ENCODE assay signal across 23 mouse cellular contexts in genomic region chrX:13720296-13720829, GRCm38 (mm10). TPM values are rescaled to one million over a fixed set of nuclear protein-coding genes. Genes with fewer than 3 reads are reported as not detected.
DNase-seq lines count a peak whose midpoint lies in the region; ATAC-seq and TF ChIP-seq lines count a peak whose summit lies in the region.
"Had no signal": no experiment of that assay in that cellular context is flagged by ENCODE, and none has a peak within 500 bp of the region (broad histone marks: within the 10 kb centered on the region; RNA-seq: fewer than 3 reads in every experiment).

No protein-coding gene starts in this region.

- DNase-seq in heart, postnatal 0 days (ENCODE audit: low spot score): peak; percentile 15
- DNase-seq in lung, postnatal 14 days: no peak
- DNase-seq in gastrocnemius, adult 8-10 months (ENCODE audit: low spot score in 2 of 2): no peak
- DNase-seq: adrenal gland, postnatal 14 days; cerebellum, postnatal 14 days; heart, adult 11 months; thymus, postnatal 25 days had no signal

- no peaks in the 10 kb centered on the region for H3K36me3 ChIP-seq in heart, postnatal 0 days (replicated peaks; ENCODE audit: control insufficient read depth, insufficient read depth, low read length)
- no peaks in the 10 kb centered on the region for H3K36me3 ChIP-seq in heart, embryonic 12.5 days
- H3K36me3 ChIP-seq in lung, embryonic 15.5 days: no peaks in the 10 kb centered on the region
- H3K36me3 ChIP-seq: forebrain, embryonic 10.5 days; intestine, embryonic 15.5 days; liver, embryonic 15.5 days; midbrain, embryonic 15.5 days had no signal

- no peak for TF ChIP-seq CTCF in heart, postnatal 0 days (IDR thresholded peaks at IDR 0.05; ENCODE audit: low read depth)

- H3K4me3 ChIP-seq in heart, postnatal 0 days (ENCODE audit: low read depth, low read length): no peak overlapping the region
- H3K4me3 ChIP-seq in heart, embryonic 12.5 days: no peak overlapping the region
- no peak overlapping the region for H3K4me3 ChIP-seq in lung, embryonic 15.5 days
- H3K4me3 ChIP-seq: forebrain, embryonic 10.5 days; intestine, embryonic 15.5 days; liver, embryonic 15.5 days; midbrain, embryonic 15.5 days; myocyte had no signal

- no peak overlapping the region for H3K4me2 ChIP-seq in heart, postnatal 0 days (ENCODE audit: low read depth, low read length)
- H3K4me2 ChIP-seq in heart, embryonic 12.5 days: no peak overlapping the region
- no peak overlapping the region for H3K4me2 ChIP-seq in lung, embryonic 15.5 days
- H3K4me2 ChIP-seq: hindbrain, embryonic 14.5 days; intestine, embryonic 15.5 days; liver, embryonic 15.5 days; midbrain, embryonic 15.5 days had no signal

- 38% methylated on average over 7 of the region's 7 CpGs for WGBS in heart, postnatal 0 days
- 40% methylated on average over 7 of the region's 7 CpGs for whole genome bisulfite sequencing in heart, embryonic 12.5 days
- WGBS in lung, embryonic 15.5 days: 43% methylated on average over 7 of the region's 7 CpGs

- H3K4me1 ChIP-seq in heart, postnatal 0 days (ENCODE audit: control insufficient read depth, insufficient read depth): no peaks in the 10 kb centered on the region
- peaks cover 10% of the 10 kb centered on the region for H3K4me1 ChIP-seq in heart, embryonic 12.5 days (replicated peaks)
- H3K4me1 ChIP-seq in lung, embryonic 15.5 days: no peaks in the 10 kb centered on the region
- H3K4me1 ChIP-seq: forebrain, embryonic 10.5 days; intestine, embryonic 15.5 days; liver, embryonic 15.5 days; midbrain, embryonic 15.5 days had no signal

- H3K9me3 ChIP-seq in heart, postnatal 0 days (replicated peaks; ENCODE audit: control insufficient read depth, low read length): no peaks in the 10 kb centered on the region
- no peaks in the 10 kb centered on the region for H3K9me3 ChIP-seq in heart, embryonic 12.5 days (replicated peaks)
- no peaks in the 10 kb centered on the region for H3K9me3 ChIP-seq in lung, embryonic 15.5 days
- H3K9me3 ChIP-seq: forebrain, embryonic 10.5 days; intestine, embryonic 15.5 days; liver, embryonic 15.5 days; midbrain, embryonic 15.5 days had no signal

- ATAC-seq in heart, postnatal 0 days (ENCODE audit: insufficient read depth, low read depth): no peak
- ATAC-seq in heart, embryonic 12.5 days (ENCODE audit: insufficient number of reproducible peaks, low FRiP score): no peak
- peak; percentile 55; the same call in 1 of the 2 replicates for ATAC-seq in lung, embryonic 15.5 days (ENCODE audit: borderline replicate concordance, extremely low read depth, low FRiP score, low TSS enrichment)
- peak; percentile 74 for ATAC-seq in common myeloid progenitor, adult 5-6 weeks (replicated peaks; ENCODE audit: low read depth, poor library complexity, severe bottlenecking)
- no peak for ATAC-seq in inflammation-experienced regulatory T-cells, adult 6 months
- ATAC-seq: intestine, embryonic 15.5 days; midbrain, embryonic 15.5 days had no signal

- H3K27me3 ChIP-seq in heart, postnatal 0 days (ENCODE audit: control insufficient read depth, insufficient read depth, low read length): no peaks in the 10 kb centered on the region
- no peaks in the 10 kb centered on the region for H3K27me3 ChIP-seq in heart, embryonic 12.5 days (replicated peaks)
- H3K27me3 ChIP-seq in lung, embryonic 15.5 days: no peaks in the 10 kb centered on the region
- H3K27me3 ChIP-seq: intestine, embryonic 15.5 days; liver, embryonic 15.5 days; midbrain, embryonic 15.5 days had no signal

- no peak overlapping the region for H3K9ac ChIP-seq in heart, postnatal 0 days (replicated peaks; ENCODE audit: low read depth, low read length)
- no peak overlapping the region for H3K9ac ChIP-seq in heart, embryonic 12.5 days
- H3K9ac ChIP-seq in lung, embryonic 15.5 days: no peak overlapping the region
- H3K9ac ChIP-seq: hindbrain, embryonic 14.5 days; intestine, embryonic 15.5 days; liver, embryonic 15.5 days; midbrain, embryonic 15.5 days had no signal

- no peak for TF ChIP-seq EP300 in heart, postnatal 0 days (IDR thresholded peaks at IDR 0.05; ENCODE audit: low read depth)

- H3K27ac ChIP-seq in heart, postnatal 0 days (ENCODE audit: low read depth): no peak overlapping the region
- no peak overlapping the region for H3K27ac ChIP-seq in heart, embryonic 12.5 days (ENCODE audit: poor library complexity, severe bottlenecking)
- no peak overlapping the region for H3K27ac ChIP-seq in lung, embryonic 15.5 days
- H3K27ac ChIP-seq: forebrain, embryonic 10.5 days; hindbrain, embryonic 14.5 days; intestine, embryonic 15.5 days; liver, embryonic 15.5 days; midbrain, embryonic 15.5 days had no signal

RNA-seq across cellular contexts. Expression of gene Gpr82, which starts 59.2 kb away (rescaled TPM):
- not detected in 2 replicates for total RNA-seq in heart, postnatal 0 days (2014; rRNA removed; ENCODE audit: low replicate concordance)
- 0.05 and 0.14 TPM in 2 replicates for polyA plus RNA-seq in heart, postnatal 0 days (2015; fragmentation: Nextera tagmentation; extraction: Ambion mirVana)
- 0.09 and 0.12 TPM in 2 replicates for polyA plus RNA-seq in heart, embryonic 12.5 days (2016; fragmentation: Nextera tagmentation; extraction: Ambion mirVana)
- 0.26 and 0.42 TPM in 2 replicates for polyA plus RNA-seq in lung, embryonic 15.5 days (2015; fragmentation: Nextera tagmentation; extraction: Ambion mirVana)
- not detected in 2 replicates for total RNA-seq in common myeloid progenitor, adult 5-6 weeks (2017)
- under 1 TPM; 0.17 to 0.57 (median 0.45) TPM for polyA plus RNA-seq in inflammation-experienced regulatory T-cells, adult 6 months (2017; shearing (Covaris generic))
- total RNA-seq in gastrocnemius, adult 8-10 months (2022): not detected
- total RNA-seq: adrenal gland, postnatal 14 days; gastrocnemius, adult 18-20 months; heart, postnatal 14 days; layer of hippocampus, postnatal 14 days had no signal
- polyA plus RNA-seq: brain, embryonic 14.5 days; C2C12; small intestine, adult 2 months had no signal

Comparison
In these comparisons a context has a peak if more than half of its experiments do, and no peak if none do; other contexts are left out.
1. ATAC-seq: peak in lung, embryonic 15.5 days (single experiment) and common myeloid progenitor, adult 5-6 weeks (single experiment); none in heart, postnatal 0 days (single experiment), heart, embryonic 12.5 days (single experiment) and inflammation-experienced regulatory T-cells, adult 6 months (single experiment).